Mouse (Mus musculus) embryonic fibroblast, embryonic 13.5 days (primary cell): Measurements from ENCODE around the gene Scgb1c1.

ENCODE experiments used
- CTCF ChIP-seq: IDR thresholded peaks from 2 replicates; pipeline ENCODE4 v1.5.1; 2011; ENCODE audit warnings: mild to moderate bottlenecking, control low read depth, low read length, moderate library complexity, borderline replicate concordance; ENCODE audit not compliant: insufficient read depth
- POLR2A ChIP-seq: IDR thresholded peaks from 2 replicates; pipeline ENCODE4 v1.6.1; 2011; ENCODE audit warnings: low read depth, mild to moderate bottlenecking, control low read depth, low read length, moderate library complexity

DNA sequence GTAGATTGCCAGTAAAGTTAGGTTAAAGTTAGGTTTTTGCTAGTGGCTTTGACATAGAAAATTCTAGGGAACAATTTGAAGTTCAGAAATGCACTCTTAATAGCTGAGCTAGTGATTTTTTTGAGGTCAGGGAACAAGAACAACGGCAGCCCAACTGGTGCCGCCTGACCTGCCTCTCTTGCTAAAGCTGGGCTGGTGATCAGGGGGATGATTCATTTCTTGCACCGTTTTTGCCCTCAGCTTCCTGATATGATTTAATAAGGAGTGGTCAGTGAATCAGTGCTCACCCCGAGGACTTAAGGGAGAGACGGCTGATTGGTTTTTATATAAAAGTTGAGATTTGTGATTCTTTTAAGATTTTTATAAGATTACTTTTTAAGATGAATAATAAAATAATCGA lies 13.9 kb upstream of the Scgb1c1 start:
- TF ChIP-seq CTCF (no peak), POLR2A (no peak)
